Mouse (Mus musculus) gastrocnemius, postnatal 4 days (tissue): ENCODE data around the gene E2f4. TPM values are rescaled to one million over a fixed set of nuclear protein-coding genes. Genes with fewer than 3 reads are reported as not detected.

ENCODE experiments used
- DNase-seq, 2 experiments: peaks; one replicate each; pipeline ENCODE4 v3.0.0; 2021 to 2022; ENCODE audit warnings: low spot score in 2 of 2, mixed read lengths in 2 of 2
- total RNA-seq, 2 experiments: library from RNA; stranded (reverse); gene quantifications; 2 replicates each; pipeline ENCODE4 v1.2.3; 2021

The E2f4 gene
- total RNA-seq, 2 experiments from 2014 or later, result 27.4 to 31.1 TPM

DNA sequence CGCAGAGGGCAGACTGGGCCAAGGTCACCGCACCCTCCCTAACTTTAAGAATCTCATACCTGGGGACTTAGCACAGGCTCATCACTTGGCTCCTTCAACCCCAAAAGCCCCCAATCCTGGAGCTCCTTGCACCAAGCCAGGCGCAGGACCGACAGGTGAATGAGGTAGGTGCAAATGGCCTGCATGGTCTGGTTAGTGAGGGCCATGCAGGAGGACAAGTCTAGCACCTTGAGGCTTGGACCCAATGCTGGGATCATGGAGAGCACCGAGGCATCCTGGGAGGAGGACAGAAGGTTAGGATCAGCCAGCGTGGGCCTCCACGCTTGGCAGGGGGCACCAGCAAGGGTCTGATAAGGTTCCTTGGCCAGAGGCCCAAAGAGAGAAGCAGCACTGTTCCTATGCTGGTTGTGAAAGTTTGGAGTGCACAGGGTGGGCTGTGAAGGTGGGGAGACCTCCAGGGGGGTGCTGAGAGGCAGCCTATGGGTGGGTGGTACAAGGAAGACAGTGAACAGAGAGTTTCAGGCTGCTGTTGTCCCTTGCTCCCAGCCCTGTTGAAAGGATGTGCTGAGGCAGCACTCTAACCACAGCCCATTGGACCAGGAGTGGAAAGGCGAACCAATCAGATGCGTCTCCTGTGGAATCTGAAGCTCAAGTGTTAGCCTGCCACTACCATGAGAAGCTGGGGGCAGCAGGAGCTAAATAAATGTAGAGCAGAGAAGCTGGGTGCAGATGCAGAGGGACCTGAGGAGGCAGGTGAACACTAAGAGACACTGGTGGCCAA lies 16.3 kb downstream of the E2f4 start:
- no peak for DNase-seq

DNA sequence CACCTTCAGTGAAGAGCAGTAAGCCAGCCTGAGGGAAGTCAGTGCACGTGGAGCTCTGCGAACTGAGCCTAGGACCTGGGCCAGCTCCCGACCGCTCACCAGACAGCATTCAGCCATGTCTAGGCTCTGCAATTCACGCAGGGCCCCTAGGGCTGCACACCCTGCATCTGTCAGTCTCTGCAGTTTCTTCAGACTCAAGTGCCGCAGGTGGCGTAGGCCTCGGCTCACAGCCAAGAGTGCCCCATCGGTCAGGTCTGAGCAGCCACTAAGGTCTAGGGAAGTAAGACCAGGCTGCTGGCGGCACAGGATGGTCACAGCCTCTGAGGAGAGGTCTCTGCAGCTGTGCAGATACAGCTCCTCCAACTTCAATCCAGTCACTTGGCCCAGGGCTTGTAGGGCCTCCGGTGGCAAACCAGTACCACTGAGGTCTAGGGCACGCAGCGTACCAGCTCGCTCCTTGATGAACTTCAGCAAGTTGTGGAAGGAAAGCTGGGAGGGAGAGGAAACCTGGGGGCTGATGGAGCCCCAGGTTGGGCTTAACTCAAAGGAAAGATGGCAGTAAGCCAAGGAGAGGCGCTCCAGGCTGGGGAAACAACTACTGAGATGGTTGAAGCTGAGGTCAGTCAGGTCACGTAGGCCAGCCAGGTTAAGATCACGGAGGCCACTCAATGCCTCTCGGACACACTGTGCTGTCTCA lies 17.8 kb downstream of the E2f4 start:
- no peak for DNase-seq

DNA sequence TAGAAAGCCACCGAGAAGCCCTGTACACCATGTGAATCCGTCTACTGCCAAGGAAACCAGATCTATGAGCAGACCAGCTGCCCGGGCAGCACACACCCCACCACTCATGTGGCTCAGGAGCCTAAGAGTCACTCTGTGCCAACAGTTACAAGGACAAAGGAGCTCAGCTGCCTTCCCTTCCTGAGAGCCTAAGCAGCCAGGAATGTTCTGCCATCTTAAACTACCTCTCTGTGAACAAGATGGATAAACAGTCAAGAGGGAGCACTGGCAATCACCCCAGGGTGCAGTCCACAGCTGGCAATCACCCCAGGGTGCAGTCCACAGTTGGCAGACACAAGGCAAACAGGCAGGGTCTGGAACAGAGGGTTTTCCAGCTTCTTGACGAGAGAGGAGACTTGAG lies 20.5 kb downstream of the E2f4 start:
- DNase-seq, result no peak

DNA sequence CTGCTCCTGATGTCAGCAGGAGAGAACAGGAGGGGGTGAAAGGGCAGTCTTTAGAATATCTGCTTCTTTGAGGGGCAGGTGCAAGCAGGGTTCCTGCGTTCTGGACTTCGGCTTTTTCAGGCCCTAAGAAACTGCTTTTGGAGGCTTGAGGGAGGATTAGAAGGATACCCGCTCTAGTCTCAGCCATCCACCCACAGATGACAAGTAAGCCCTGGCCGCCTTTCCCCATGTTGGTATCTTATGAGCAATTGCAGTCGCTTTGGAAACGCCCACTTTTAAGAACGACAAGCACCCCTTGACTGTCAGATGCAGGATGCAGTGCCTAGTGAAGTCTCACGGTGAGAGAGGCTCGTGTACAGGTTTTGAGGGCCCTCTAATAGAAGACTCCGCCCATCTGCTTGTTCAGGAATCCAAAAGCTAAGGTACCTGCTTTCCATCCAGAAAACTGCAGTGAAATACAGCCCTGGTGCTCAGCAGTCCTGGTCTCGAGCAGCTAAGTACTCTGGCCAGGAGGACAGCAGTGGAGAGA lies 21.3 kb downstream of the E2f4 start:
- DNase-seq, result no peak

DNA sequence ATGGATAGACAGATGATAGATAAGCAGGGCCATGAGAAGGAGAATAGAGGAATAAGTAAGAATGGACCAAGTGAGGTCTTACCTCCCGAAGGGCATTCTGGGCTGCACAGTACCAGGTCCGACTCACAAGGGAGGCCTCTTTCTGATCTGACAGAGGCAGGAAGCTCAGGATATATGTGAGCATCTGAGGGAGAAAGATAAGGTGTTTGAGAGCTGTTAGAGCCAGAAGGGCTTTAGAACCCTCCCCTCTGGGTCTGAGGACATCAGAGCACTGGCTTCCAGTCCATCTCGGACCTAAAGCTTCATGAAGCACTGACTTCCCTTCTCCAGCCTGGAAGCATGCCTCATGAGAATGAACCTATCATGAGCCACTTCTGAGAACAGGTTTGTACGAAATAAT lies 25.7 kb downstream of the E2f4 start:
- DNase-seq, result no peak

DNA sequence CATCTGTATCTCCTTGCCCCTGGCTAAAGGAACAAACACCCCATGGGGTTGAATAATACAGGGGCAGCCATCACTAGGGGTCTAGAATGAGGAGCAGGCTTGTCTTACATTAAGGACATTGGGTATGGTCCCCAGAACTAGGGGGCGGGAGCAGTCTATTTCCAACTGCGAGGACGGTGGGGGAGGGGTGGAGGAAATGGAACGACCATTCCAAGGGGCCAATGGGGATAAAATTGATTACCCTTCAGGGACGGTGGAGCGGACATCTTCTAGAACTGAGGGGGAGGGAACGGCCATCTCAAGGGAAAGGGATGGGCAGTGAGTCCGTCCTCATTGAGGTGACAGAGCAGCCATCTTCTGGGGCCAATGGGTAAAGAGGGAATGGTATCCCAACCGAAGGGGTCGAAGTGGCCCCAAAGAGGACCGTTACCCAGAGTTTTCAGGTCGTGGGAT lies 28.2 kb downstream of the E2f4 start:
- DNase-seq, result no peak

DNA sequence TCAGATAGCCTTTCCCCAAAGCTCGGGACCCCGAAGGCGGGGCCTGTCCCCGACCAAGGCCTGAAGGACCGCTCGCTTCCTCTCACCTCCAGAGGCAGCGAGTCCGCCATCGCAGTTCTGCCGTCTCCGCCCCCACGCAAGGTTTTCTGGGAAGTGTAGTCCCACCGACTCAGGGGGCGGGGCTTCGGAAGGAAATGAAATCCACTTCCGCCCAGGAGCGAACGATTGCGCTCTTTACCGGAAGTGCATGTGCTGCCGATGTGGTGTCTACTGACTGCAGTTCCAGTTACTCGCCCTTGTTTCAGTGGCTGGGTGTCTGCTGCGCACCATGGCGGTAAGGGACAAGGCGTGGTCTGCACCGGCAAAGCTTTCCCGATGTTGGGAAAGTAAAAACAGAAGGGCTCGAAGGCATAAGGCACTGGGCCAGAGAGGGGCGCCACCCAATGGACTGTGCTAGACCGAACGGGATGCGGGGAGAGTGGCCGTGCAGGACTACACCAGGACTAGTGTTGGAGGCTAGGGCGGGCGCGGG lies 28.7 kb downstream of the E2f4 start, which contains the start of the genes Lrrc29 and Tmem208:
Lrrc29 (minus strand) TSS at position 138 of the 532 bp plus-strand sequence.
Tmem208 (plus strand) TSS at position 214 of the 532 bp plus-strand sequence.
- DNase-seq, result peak; percentile 94 to 98

DNA sequence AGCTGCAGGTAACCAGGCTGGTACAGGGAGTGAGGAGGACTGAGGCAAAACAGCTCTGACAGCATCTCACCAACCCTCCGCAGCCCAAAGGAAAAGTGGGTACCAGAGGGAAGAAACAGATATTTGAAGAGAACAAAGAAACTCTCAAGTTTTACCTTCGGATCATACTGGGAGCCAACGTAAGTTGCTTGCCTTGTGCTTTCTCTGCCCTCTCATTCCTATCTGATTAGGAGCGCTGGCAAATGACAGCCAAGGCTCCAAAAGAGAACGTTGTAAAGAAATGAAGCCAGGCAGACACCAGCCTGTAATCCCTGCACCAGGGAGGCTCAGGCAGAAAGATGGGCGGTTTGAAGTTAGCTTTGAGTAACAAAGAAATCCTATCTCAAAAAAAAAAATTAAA lies 29.5 kb downstream of the E2f4 start:
- DNase-seq, result no peak

DNA sequence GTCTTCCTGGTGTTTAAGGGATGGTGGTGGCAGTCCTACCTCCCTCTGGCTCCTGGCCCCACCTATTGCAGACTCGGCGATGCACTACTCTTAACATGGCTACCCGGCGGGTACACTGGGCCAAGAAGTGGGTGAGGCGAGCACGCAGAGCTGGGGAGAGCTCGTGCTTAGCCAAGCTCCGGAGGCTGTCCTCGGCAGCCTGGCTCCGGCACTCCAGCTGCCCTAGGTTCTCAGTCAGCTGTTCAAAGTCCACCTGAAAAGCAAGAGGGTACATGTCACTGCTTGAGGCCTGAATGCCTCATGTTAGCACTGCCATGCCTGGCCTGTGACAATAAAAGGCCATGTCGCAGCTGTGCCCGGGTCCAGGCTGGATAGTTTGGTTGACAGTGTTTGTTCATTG lies 32.9 kb downstream of the E2f4 start:
- no peak for DNase-seq

DNA sequence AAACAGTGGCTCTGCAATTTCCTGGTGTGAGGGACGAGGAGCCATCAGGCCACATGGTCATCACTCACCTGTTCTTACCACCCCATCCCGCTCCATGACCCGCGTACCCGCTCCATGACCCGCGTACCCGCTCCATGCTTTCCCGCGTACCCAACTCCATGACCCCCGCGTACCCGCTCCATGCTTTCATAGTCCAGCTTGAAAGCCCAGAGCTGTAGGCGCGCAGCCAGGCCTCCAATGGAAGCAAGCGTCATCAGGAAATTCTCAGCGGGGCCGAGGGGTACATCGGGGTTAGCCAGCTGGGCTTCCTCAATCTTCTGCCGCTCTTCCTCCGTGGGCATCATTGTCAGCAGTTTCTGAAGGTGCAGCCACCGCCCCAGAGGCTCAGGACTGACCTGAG lies 34.0 kb downstream of the E2f4 start:
- no peak for DNase-seq

DNA sequence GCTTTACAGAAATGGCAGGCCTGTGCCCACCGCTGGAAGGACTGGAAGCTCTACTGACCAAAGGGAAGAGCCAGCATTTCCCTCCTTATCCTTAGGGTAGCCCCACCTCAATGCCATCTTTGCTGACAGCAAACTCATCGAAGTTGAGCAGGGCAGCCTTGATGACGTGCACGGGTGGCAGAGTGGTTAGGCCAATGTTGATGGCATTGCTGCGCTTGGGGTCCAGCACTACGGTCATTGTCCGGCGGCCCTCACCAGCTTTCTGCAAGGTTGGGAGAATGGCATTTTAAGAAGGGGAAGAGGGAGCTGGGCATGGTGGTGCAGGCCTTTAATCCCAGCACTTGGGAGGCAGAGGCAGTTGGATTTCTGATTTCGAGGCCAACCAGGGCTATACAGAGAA lies 34.5 kb downstream of the E2f4 start:
- no peak for DNase-seq

DNA sequence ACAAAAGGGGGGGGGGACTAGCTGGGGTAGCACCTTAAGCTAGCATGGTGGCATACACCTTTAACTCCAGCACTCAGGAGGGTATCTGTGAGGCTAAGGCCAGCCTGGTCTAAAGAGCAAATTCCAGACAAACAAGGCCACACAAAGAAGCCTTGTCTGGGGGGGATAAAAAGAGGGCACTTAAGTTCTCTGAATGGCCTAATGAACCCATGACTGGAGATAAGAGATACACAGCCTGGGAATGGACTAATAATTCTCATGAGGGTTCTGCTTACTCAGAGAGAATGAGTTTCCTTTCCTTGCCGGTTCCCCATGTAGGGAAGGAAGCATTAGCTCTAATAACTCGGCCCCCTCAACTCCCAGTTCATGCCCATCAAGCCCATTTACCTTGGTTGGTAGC lies 35.1 kb downstream of the E2f4 start:
- no peak for DNase-seq

DNA sequence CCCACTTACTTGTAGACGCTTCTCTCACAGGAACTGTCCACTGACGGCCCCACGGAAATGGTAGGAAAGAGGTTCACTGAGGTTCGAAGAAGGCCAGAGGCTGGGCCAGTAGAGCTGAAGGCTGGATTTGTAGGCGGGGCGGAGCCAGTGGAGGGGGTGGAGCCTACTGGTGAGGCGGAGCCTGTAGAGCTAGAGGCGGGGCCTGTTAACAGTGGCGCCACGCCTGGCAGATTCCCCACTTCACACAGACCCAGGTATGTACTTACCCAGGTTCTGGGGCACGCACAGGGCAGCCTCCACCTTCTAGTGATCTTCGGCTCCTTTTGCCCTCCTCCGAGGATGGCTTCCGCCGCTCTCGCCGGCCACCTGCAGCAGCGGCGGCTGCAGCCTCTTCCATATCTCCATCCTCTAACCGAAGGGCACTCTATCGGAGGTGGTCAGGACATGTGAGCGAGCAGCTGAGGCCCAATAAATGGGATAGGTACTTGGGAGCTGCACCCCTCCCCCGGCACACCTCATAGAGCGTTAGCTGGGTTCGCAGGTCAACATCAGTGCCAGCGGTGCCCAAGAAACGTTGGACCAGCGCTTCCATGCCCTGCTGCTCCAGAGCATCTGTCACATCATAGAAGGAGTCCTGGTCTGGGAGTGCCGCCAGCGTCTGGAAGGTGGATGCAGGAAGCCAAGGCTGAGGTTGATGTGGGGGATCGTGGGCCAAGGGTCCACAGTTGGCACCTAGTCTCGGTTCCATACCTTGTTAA lies 39.1 kb downstream of the E2f4 start:
- no peak for DNase-seq

DNA sequence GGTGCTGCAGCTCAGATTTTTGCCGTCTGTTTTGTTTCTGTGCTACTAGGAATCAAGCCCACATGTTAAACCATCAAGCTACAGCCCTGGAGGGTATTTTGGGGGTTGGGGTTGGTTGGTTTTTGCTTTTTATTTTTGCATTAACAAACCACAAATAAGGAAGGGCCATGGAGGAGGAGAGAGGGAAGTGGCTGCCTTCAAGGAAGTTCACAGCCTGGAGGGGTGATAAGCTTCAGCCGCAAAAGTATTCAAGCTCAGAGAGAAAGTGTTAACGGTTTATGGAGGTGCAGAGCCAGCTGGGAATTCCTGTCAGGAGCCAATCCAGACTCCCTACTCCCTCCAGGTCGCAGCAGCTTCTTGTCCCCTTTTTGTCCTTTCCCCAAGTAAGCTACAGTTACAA lies 41.5 kb downstream of the E2f4 start:
- no peak for DNase-seq

DNA sequence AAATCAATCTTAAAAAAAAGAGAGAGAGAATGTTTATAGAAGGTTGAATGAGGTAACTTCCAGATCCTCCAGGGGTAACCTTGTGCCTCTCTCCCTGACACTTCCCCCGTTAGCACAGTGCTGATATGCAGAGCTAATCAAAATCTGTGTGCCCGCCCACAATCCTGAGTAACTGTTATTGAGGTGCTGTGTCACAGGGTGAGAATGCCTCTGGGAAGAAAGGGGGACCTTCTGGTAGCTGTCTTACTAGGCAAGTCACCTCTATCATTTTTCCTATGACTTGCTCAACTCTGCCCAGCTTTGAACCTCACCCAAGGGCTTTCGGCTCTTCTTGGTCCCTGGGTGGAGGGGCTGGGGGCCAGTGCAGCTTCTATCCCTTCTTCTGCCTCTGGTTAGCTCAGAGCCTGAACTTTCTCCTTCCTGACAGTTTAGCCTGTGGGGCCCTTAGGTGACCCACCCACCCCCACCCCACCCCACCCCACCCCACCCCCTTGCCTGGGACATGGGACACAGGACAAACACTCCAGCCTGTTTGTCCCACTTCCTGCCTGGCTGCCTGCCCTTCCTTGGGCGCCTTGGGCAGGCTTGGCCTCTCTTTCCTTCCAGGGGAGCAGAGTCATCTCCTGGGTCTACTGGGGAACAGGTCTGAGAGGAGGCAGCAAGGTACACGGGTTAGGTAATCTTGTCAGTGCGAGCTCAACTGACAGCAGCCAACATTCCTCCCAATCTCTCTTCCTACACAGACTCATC lies 42.6 kb downstream of the E2f4 start:
- no peak for DNase-seq

DNA sequence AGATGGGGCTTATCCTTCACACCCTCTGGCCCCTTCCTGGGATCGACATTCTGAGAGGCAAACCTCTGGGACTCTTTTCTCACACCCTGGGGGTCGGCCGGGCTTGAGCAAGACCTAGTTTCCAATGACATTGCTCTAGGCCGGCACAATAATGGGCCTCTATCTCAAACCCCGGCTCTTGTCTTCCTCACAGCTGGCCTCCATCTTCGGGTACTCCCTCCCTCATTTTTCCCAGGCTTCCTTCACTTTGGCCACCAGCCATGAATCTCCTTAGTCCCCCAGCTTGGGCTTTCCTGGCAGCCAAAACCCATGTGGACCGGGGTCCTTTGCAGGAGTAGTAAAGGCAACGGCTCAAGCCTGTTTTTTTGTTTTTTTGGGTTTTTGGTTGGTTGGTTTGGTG lies 43.9 kb downstream of the E2f4 start:
- DNase-seq, result no peak

DNA sequence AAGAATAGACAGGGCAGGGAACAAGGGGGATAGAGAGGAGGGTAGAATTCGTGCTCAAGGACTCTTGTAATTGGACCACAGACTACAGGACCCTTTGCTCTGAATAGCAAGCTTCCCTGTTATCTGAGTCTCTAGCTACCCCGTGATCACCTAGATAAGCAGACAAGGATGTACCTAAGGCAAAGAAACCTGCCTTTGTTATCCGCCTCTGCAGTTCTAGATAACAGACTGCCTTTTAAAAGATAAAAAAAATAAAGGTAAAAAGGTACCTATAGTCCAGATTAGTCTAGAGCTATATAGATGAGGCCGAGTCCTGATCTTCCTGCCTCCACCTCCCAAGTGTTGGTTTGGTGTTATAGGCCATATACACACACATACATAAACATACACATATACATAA lies 45.3 kb downstream of the E2f4 start:
- no peak for DNase-seq

DNA sequence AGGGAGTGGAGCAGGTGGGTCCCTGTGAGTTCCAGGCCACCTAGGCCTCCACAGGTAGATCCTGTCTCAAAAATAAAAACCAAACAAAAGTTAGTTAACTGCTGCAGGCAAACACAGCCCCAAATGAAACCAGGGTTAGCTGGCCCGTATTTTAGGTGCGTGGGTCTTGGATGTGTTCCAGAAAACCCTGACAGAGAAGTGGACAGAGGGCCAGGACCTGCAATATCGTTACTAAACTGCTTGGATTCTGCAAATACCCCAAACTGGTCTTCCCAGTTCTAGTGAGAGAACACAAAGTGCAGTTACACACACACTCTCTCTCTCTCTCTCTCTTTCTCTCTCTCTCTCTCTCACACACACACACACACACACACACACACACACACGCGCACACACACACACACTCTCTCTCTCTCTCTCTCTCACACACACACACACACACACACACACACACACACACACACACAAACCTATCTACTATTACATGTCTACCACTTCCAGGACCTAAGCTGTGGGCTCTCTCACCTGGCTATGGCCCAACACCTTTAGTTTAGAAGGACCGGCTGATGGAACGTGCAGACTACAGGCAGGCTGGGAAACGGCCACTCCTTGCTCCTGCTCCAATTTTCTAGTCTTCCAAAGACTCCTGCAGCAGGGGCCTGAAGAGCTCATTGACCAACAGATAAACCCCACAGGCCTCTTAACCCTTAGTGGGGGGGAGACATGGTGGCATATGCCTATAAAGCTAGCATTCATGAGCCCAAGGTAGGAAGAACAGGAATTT lies 46.5 kb downstream of the E2f4 start:
- no peak for DNase-seq

DNA sequence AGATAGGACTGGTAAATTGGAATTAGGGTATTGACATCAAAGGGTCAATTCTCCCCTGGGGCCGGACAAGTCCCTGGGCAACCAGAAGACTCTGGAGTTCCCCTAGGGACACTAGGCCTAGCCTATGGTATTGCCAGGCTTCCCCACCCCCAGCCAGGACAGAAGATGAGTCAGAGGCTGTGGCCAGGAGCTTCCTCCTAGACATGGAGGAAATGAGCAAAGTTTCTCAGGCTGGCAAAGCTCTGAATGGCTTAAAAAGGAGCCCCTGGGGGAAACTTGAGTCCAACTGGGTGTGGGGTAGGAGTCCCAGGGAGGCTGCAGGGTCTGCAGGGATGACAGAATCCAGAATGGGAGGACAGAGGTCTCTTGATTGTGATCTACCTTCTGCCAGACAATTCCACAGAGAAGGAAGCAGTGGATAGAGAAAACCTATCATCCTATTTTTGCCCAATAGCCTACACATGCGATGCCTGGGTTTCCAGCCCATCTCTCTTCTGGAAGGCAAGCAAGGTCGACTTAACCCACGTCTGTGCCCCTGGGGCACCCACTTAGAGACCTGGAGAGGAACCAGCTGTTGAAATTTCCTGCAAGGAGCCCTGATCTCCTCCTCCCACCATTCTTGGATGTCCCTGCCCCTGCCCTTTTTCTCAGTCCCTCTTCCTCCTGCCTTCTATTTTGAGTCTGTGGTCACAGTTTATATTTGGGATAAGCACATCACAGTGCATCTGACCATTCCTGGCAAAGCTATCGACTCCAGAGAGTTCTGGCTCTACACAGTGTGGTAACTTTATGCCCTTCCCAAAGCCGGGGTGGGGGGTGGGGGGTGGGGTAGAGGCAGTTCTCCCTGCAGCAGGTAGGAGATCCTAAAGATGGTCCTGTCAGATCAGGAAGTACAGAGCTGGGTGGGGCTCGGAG lies 47.9 kb downstream of the E2f4 start:
- no peak for DNase-seq
